Mouse (Mus musculus): ENCODE measurements around the gene Olfr462. TPM values are rescaled to one million over a fixed set of nuclear protein-coding genes. Genes with fewer than 3 reads are reported as not detected.

Olfr462 gene
- polyA plus RNA-seq (2012) = 0.09 TPM in 1 of 2 replicates, not detected in the other

DNA sequence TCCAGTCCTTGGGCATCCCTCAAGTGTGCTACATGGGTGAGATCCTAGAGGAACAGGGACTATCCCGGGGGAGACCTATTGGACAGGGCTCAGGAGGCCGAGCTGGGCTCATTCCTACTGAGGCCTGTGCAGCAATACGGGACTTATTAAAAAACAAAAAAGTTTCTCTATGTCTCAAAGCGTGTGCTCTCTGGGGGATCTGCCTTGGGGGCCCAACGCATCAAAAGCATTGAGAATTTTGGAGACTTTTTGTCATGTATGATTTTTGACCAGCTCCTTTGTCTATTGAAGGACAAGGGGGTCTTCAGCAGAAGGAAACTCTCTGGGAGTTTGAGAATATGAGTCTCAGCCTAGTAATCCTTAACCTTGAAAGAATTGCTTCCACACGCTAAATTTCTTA, at the start of gene Olfr462:
Gene Olfr462 (minus strand): TSS at position 101 of the 400 bp plus-strand sequence.

DNA sequence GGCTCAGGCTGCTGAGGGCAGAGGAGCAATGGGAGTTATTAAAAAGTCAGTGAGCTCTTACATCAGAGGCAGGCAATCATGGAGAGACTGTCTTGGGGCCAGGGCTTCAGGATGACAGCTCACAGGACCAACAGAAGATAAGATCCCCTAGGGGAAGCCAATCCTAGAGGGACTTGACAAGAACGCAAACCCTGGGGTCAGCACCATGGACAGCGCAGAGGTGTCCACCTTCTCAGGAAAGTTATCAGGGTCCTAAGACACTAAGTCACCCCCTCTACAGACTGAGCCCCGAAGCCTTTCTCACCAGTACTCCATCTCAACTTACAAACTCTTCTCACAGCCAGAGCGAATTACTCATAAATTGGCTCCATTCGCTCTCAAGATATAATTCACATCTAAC, 28.9 kb upstream of the Olfr462 start, which contains the start of gene Olfr464:
Gene Olfr464 (minus strand): TSS at position 2 of the 400 bp plus-strand sequence.

DNA sequence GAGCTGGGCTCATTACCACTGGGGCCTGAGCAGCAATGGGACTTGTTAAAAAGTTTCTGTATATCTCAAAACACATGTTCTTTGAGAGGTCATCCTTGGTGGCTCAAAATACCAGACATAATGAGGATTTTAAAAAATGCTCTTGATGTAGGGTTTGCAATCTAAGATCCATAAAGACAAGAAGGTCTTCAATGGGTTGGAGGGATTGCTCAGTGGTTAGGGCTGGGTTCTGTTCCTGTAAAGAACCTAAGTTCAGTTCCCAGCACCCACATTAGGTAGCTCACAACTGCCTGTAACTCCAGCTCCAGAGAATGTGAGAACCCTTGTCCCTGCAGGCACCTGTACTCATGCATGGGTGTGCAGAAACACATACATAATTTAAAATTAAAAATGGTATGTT, 5.2 kb upstream of the Olfr462 start, which contains the start of gene Olfr463:
Gene Olfr463 (minus strand): TSS at position 101 of the 400 bp plus-strand sequence.

GRCm38 (mm10) chr11:87875436-87875835, 16.6 kb downstream of the Olfr462 start, which contains the start of gene Epx:
Epx (minus strand) TSS chr11:87875536.

DNA sequence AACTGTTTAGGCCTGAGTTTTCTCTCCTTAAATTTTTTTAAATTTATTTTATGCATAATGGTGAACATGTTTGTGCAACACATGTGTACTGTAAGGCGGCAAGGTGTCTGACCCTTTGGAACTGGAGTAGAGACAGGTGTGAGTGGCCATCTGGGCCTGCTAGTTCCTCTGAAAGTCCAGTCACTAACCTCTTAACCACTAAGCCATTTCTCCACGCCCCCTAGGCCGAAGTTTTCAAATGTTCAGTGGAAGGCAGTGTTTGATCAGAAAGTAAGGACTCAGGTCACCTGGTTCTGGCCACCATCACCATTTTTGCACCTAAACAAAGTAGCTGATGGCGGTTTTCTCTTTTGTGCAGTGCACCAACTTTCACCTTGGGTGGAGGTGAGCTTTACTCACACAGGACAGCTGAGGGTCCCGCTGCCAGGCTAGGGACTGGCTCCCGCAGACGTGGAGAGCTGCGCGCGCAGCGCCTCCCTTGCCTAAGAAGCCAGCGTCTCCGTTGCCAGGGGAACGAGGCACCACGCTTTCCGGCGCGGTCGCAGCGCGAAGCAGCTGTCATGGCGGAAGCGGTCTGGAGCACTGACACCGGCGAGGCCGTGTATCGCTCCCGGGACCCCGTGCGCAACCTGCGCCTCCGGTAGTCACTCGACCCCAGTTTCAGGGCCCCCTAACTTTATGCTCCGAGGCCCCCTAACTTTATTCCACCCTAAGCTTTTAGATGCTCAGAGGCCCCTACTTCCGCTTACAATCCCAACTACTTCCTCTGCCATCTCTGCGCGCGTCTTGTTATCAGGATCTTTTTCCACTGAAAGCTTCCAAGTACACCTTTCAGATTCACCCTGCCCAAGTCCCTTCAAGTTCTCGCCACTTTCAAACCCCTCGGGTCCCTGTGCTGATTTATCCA, 39.1 kb downstream of the Olfr462 start, which contains the start of gene Mks1:
Gene Mks1 (plus strand): TSS at position 526 of the 907 bp plus-strand sequence.

Other genes with a start within 250 kb of the Olfr462 start
- 1.6 and 3.4 TPM in 2 replicates for gene Rnf43, start 229.5 kb downstream of the Olfr462 start, polyA plus RNA-seq (2012)
- gene Supt4a, start 154.7 kb downstream of the Olfr462 start, polyA plus RNA-seq (2012) = 9.4 and 14.6 TPM in 2 replicates
- 73.7 and 77.6 TPM in 2 replicates for gene Tspoap1, start 131.7 kb downstream of the Olfr462 start, polyA plus RNA-seq (2012)
- gene Mpo, start 98.7 kb downstream of the Olfr462 start, polyA plus RNA-seq (2012) = 6,503 and 9,975 TPM in 2 replicates
- gene Lpo, start 64.0 kb downstream of the Olfr462 start, polyA plus RNA-seq (2012) = not detected in 2 replicates
- gene Mks1, start 39.1 kb downstream of the Olfr462 start, polyA plus RNA-seq (2012) = 7.8 and 10.5 TPM in 2 replicates
- 26.0 and 28.7 TPM in 2 replicates for gene Epx, start 16.7 kb downstream of the Olfr462 start, polyA plus RNA-seq (2012)
- 0.09 TPM in 1 of 2 replicates, not detected in the other for gene Olfr463, start 5.1 kb upstream of the Olfr462 start, polyA plus RNA-seq (2012)
- not detected in 2 replicates for gene Olfr464, start 28.7 kb upstream of the Olfr462 start, polyA plus RNA-seq (2012)
- gene Dynll2, start 95.3 kb upstream of the Olfr462 start, polyA plus RNA-seq (2012) = 44.7 and 68.1 TPM in 2 replicates
- 172 and 203 TPM in 2 replicates for gene Srsf1, start 155.1 kb upstream of the Olfr462 start, polyA plus RNA-seq (2012)
- gene Vezf1, start 176.0 kb upstream of the Olfr462 start, polyA plus RNA-seq (2012) = 15.2 and 21.2 TPM in 2 replicates
- 10.7 and 17.8 TPM in 2 replicates for gene Cuedc1, start 205.8 kb upstream of the Olfr462 start, polyA plus RNA-seq (2012)

All from megakaryocyte-erythroid progenitor cell, adult 5 weeks (primary cell).